Mouse (Mus musculus) megakaryocyte, embryonic 14.5 days (primary cell): Measurements from ENCODE around the gene Lmna.

Experiments used
- FLI1 ChIP-seq: IDR thresholded peaks from 2 replicates; pipeline ENCODE4 v1.6.1; 2012; ENCODE audit warnings: low read length, inconsistent platforms, mixed read lengths
- GATA1 ChIP-seq: IDR thresholded peaks from 3 replicates; pipeline ENCODE4 v1.6.1; 2012; ENCODE audit warnings: mixed read lengths, low read length, inconsistent platforms, borderline replicate concordance

DNA sequence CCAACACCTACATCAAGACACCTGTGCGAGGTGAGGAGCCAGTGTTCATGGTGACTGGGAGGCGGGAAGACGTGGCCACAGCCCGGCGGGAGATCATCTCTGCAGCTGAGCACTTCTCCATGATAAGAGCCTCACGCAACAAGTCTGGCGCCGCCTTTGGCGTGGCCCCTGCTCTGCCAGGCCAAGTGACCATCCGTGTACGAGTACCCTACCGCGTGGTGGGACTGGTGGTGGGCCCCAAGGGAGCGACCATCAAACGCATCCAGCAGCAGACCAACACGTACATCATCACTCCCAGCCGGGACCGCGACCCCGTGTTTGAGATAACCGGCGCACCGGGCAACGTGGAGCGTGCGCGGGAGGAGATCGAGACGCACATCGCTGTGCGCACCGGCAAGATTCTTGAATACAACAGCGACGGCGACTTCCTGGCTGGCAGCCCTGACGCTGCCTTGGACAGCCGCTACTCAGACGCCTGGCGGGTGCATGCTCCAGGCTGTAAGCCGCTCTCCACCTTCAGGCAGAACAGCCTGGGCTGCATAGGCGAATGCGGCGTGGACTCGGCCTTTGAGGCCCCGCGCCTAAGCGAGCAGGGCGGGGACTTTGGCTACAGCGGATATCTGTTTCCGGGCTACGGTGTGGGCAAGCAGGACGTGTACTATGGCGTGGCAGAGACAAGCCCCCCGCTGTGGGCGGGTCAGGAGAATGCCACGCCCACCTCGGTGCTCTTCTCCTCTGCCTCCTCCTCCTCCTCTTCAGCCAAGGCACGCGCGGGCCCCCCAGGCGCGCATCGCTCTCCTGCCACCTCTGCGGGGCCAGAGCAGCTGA, 26.6 kb upstream of the Lmna start:
- no peak for TF ChIP-seq GATA1
- TF ChIP-seq FLI1, result no peak
